In the genomic region with DNA sequence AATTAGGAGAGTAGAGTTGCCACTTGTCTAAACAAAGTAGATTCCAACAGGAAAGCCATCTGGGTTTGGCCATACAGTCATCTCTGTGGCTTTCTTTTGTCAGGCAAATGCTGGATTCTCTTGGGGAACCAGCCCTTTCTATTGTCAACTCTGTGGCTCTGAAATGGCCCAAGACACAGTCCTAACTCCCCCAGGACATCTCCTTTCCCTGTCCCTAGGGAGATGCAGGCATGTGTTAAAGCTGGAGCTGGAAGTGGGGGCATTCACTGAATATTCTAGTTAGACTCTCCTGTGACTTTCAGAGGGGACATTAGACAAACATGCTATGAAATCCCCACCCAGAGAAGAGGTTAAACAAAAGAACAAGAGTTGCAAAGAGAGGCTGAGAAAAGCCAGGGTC, we compare ENCODE assay signal across 18 mouse cellular contexts.
"Had no signal": no experiment of that assay in that cellular context is flagged by ENCODE, and none has a peak within 500 bp of the region (broad histone marks: within the 10 kb centered on the region; RNA-seq: fewer than 3 reads in every experiment).

No protein-coding gene starts in this region.

- DNase-seq: cerebellum, adult 9-10 months; cerebellum, adult 9-11 months; cerebellum, postnatal 10 days; cerebellum, postnatal 14 days; cerebellum, postnatal 36 days; embryo, embryonic 11 days; forebrain, postnatal 0 days; gastrocnemius, adult 2 months; gastrocnemius, postnatal 10 days; gastrocnemius, postnatal 14 days; gastrocnemius, postnatal 25 days; gastrocnemius, postnatal 36 days; heart, adult 18-20 months; heart, adult 2 months had no signal

- ATAC-seq: forebrain, embryonic 13.5 days; forebrain, embryonic 14.5 days; forebrain, embryonic 15.5 days; forebrain, embryonic 16.5 days; forebrain, postnatal 0 days had no signal
